Mouse (Mus musculus) stomach, embryonic 16.5 days (tissue): ENCODE measurements around the gene Zfp628. TPM values are rescaled to one million over a fixed set of nuclear protein-coding genes. Genes with fewer than 3 reads are reported as not detected.

Experiments used
- ATAC-seq: fragments of 200-750 bp; cut with Nextera tagmentation; 2 replicates; pipeline ENCODE4 v1.8.0; 2017; ENCODE audit warnings: moderate number of reproducible peaks, moderate TSS enrichment; ENCODE audit not compliant: insufficient read depth, low FRiP score
- H3K27ac ChIP-seq: fragments of 300-500 bp; sonication (generic); 2 replicates; pipeline ENCODE4 v1.5.1; 2014; ENCODE audit warnings: low read length
- H3K27me3 ChIP-seq: fragments of 300-500 bp; sonication (generic); 2 replicates; pipeline ENCODE4 v1.6.1; 2014; ENCODE audit warnings: low read length, control low read depth, mixed read lengths; ENCODE audit not compliant: control insufficient read depth, insufficient read depth
- H3K36me3 ChIP-seq: fragments of 300-500 bp; sonication (generic); 2 replicates; pipeline ENCODE4 v1.6.1; 2014; ENCODE audit warnings: low read length; ENCODE audit not compliant: control insufficient read depth, insufficient read depth
- H3K4me1 ChIP-seq: fragments of 300-500 bp; sonication (generic); 2 replicates; pipeline ENCODE4 v1.6.1; 2014; ENCODE audit warnings: low read length, control low read depth, mixed read lengths; ENCODE audit not compliant: control insufficient read depth, insufficient read depth
- H3K4me2 ChIP-seq: fragments of 300-500 bp; sonication (generic); 2 replicates; pipeline ENCODE4 v1.6.1; 2014; ENCODE audit warnings: low read depth, low read length, mixed read lengths
- H3K4me3 ChIP-seq: fragments of 300-500 bp; sonication (generic); replicated peaks from 2 replicates; pipeline ENCODE4 v1.5.1; 2014; ENCODE audit warnings: mild to moderate bottlenecking, low read length
- H3K9ac ChIP-seq: fragments of 300-500 bp; sonication (generic); 2 replicates; pipeline ENCODE4 v1.6.1; 2014; ENCODE audit warnings: low read length
- H3K9me3 ChIP-seq: fragments of 300-500 bp; sonication (generic); replicated peaks from 2 replicates; pipeline ENCODE4 v1.6.1; 2016; ENCODE audit warnings: low read length, control low read depth; ENCODE audit not compliant: control insufficient read depth
- WGBS: fragments of 180-500 bp; shearing (Covaris S2); extraction: QIAGEN DNeasy Blood & Tissue Kit; methylation state at CpG from one replicate; pipeline ENCODE4 v1.1.7; 2014; 5-methylcytosine and 5-hydroxymethylcytosine counted together
- polyA plus RNA-seq: library from polyadenylated mRNA; unstranded; fragments of >200 nt; fragmentation: Nextera tagmentation; extraction: Ambion mirVana; gene quantifications from 2 replicates; pipeline ENCODE4 v1.2.1, GENCODE M21; 2015

Gene Zfp628
- polyA plus RNA-seq, 1 experiment from 2014 or later = 2.3 TPM

GRCm38 (mm10) chr7:4911561-4911960, 3.5 kb upstream of the Zfp628 start:
- H3K36me3 ChIP-seq = no peaks in the 10 kb centered on the region

GRCm38 (mm10) chr7:4912248-4912647, 2.8 kb upstream of the Zfp628 start:
- 63% methylated on average over 5 of the region's 5 CpGs for WGBS
- Histone ChIP-seq H3K27me3 (no peaks in the 10 kb centered on the region), H3K36me3 (no peaks in the 10 kb centered on the region), H3K4me2 (no peak overlapping the region), H3K4me1 (peaks cover 9% of the 10 kb centered on the region), H3K9me3 (no peaks in the 10 kb centered on the region), H3K27ac (no peak overlapping the region), H3K9ac (no peak overlapping the region), H3K4me3 (no peak overlapping the region)
- no peak for ATAC-seq

More at GRCm38 (mm10) chr7:4911561-4911960, 3.5 kb upstream of the Zfp628 start:
- Histone ChIP-seq H3K4me3 (no peak overlapping the region), H3K27me3 (no peaks in the 10 kb centered on the region), H3K9ac (no peak overlapping the region), H3K4me1 (peaks cover 8% of the 10 kb centered on the region), H3K4me2 (no peak overlapping the region), H3K9me3 (no peaks in the 10 kb centered on the region), H3K27ac (no peak overlapping the region)
- ATAC-seq = no peak
- 27% methylated on average over 9 of the region's 9 CpGs for WGBS

- peak overlapping the region; percentile 58 for H3K4me3 ChIP-seq
- 9% methylated on average over 14 of the region's 14 CpGs for WGBS
- H3K4me1 ChIP-seq = peaks cover 9% of the 10 kb centered on the region
- H3K36me3 ChIP-seq = peaks cover 17% of the 10 kb centered on the region; the same call in 1 of the 2 replicates
- peak overlapping the region; percentile 95 for H3K27ac ChIP-seq
- H3K27me3 ChIP-seq = no peaks in the 10 kb centered on the region
- H3K9ac ChIP-seq = peak overlapping the region; percentile 93
- peak overlapping the region; percentile 72 for H3K4me2 ChIP-seq
- no peaks in the 10 kb centered on the region for H3K9me3 ChIP-seq
- peak; percentile 35; the same call in 1 of the 2 replicates for ATAC-seq
Observed at GRCm38 (mm10) chr7:4915669-4916416, 826 bp downstream of the Zfp628 start.

GRCm38 (mm10) chr7:4917494-4917893, 2.5 kb downstream of the Zfp628 start:
- no peak overlapping the region for H3K27ac ChIP-seq
- no peaks in the 10 kb centered on the region for H3K9me3 ChIP-seq
- peaks cover 18% of the 10 kb centered on the region; the same call in 1 of the 2 replicates for H3K36me3 ChIP-seq
- H3K4me2 ChIP-seq = no peak overlapping the region
- 90% methylated on average over 2 of the region's 2 CpGs for WGBS
- H3K27me3 ChIP-seq = no peaks in the 10 kb centered on the region
- H3K4me3 ChIP-seq = no peak overlapping the region
- no peak for ATAC-seq
- peaks cover 14% of the 10 kb centered on the region for H3K4me1 ChIP-seq
- no peak overlapping the region for H3K9ac ChIP-seq

GRCm38 (mm10) chr7:4918681-4919080, 3.7 kb downstream of the Zfp628 start:
- no peak overlapping the region for H3K4me2 ChIP-seq
- WGBS = 94% methylated on average over 15 of the region's 15 CpGs
- H3K9ac ChIP-seq = no peak overlapping the region
- ATAC-seq = no peak
- H3K9me3 ChIP-seq = no peaks in the 10 kb centered on the region
- H3K4me3 ChIP-seq = no peak overlapping the region
- no peaks in the 10 kb centered on the region for H3K27me3 ChIP-seq
- no peak overlapping the region for H3K27ac ChIP-seq
- H3K4me1 ChIP-seq = peaks cover 26% of the 10 kb centered on the region
- peaks cover 18% of the 10 kb centered on the region; the same call in 1 of the 2 replicates for H3K36me3 ChIP-seq

- 83% methylated on average over 19 of the region's 21 CpGs for WGBS
- Histone ChIP-seq H3K27ac (no peak overlapping the region), H3K9ac (no peak overlapping the region)
Observed at GRCm38 (mm10) chr7:4919096-4919495, 4.1 kb downstream of the Zfp628 start.

GRCm38 (mm10) chr7:4919971-4920370, 5.0 kb downstream of the Zfp628 start:
- no peaks in the 10 kb centered on the region for H3K9me3 ChIP-seq
- no peak overlapping the region for H3K27ac ChIP-seq
- no peak overlapping the region for H3K4me3 ChIP-seq
- peaks cover 36% of the 10 kb centered on the region for H3K4me1 ChIP-seq
- no peak for ATAC-seq
- H3K36me3 ChIP-seq = peaks cover 18% of the 10 kb centered on the region; the same call in 1 of the 2 replicates
- no peaks in the 10 kb centered on the region for H3K27me3 ChIP-seq
- WGBS = 87% methylated on average over 21 of the region's 21 CpGs
- no peak overlapping the region for H3K4me2 ChIP-seq
- H3K9ac ChIP-seq = no peak overlapping the region

More at GRCm38 (mm10) chr7:4919096-4919495, 4.1 kb downstream of the Zfp628 start:
- Histone ChIP-seq H3K9me3 (no peaks in the 10 kb centered on the region), H3K4me2 (no peak overlapping the region), H3K36me3 (peaks cover 18% of the 10 kb centered on the region; the same call in 1 of the 2 replicates), H3K27me3 (no peaks in the 10 kb centered on the region), H3K4me3 (no peak overlapping the region), H3K4me1 (peaks cover 30% of the 10 kb centered on the region)
- ATAC-seq = no peak

GRCm38 (mm10) chr7:4920496-4920895, 5.5 kb downstream of the Zfp628 start:
- H3K27me3 ChIP-seq = no peaks in the 10 kb centered on the region
- no peak overlapping the region for H3K27ac ChIP-seq
- ATAC-seq = no peak
- H3K36me3 ChIP-seq = peaks cover 18% of the 10 kb centered on the region; the same call in 1 of the 2 replicates
- no peaks in the 10 kb centered on the region for H3K9me3 ChIP-seq
- peaks cover 40% of the 10 kb centered on the region for H3K4me1 ChIP-seq
- no peak overlapping the region for H3K9ac ChIP-seq
- H3K4me2 ChIP-seq = no peak overlapping the region
- no peak overlapping the region for H3K4me3 ChIP-seq
- 89% methylated on average over 19 of the region's 19 CpGs for WGBS

- WGBS = 65% methylated on average over 23 of the region's 23 CpGs
- H3K27me3 ChIP-seq = no peaks in the 10 kb centered on the region
- H3K4me1 ChIP-seq = peaks cover 42% of the 10 kb centered on the region
- no peak overlapping the region for H3K4me3 ChIP-seq
- no peaks in the 10 kb centered on the region for H3K9me3 ChIP-seq
- H3K9ac ChIP-seq = no peak overlapping the region; the same call in 1 of the 2 replicates
- peaks cover 18% of the 10 kb centered on the region; the same call in 1 of the 2 replicates for H3K36me3 ChIP-seq
- H3K27ac ChIP-seq = peak overlapping the region; percentile 36; the same call in 1 of the 2 replicates
- no peak overlapping the region for H3K4me2 ChIP-seq
- ATAC-seq = no peak
Observed at GRCm38 (mm10) chr7:4920976-4921823, 6.2 kb downstream of the Zfp628 start.
